Comparison of ENCODE assay signal across 15 mouse cellular contexts in the genomic region with DNA sequence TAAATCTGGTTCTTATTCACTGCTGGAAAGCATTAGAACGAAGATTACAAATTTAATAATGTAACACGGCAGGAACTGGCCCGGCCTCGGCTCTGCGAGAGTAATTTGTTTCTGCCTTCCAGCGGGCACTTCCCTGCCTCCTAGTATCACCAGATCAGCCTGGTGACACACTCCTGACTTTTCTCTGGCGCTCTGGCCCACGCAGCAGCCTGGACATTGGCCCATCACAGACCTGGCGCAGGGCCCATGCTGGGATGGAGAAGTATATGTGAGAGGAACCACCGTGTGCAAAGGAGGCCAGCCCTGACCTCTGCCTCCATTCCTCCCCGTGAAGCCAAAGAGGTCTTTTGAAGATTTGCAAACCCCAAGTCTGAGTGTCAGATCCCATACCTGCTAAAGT. TPM values are rescaled to one million over a fixed set of nuclear protein-coding genes. Genes with fewer than 3 reads are reported as not detected.
DNase-seq lines count a peak whose midpoint lies in the region; ATAC-seq lines count a peak whose summit lies in the region.
"Had no signal": no experiment of that assay in that cellular context is flagged by ENCODE, and none has a peak within 500 bp of the region (broad histone marks: within the 10 kb centered on the region; RNA-seq: fewer than 3 reads in every experiment).

No protein-coding gene starts in this region.

- ATAC-seq in megakaryocyte-erythroid progenitor cell, adult 5-6 weeks (replicated peaks; ENCODE audit: low FRiP score, low TSS enrichment, poor library complexity, severe bottlenecking) = no peak

- DNase-seq in left cerebral cortex, postnatal 4 days = peak; percentile 39
- DNase-seq in left cerebral cortex, postnatal 14 days (ENCODE audit: low spot score in 2 of 2) = no peak
- DNase-seq in adrenal gland, adult 2 months = peak; percentile 92
- DNase-seq in adrenal gland, postnatal 4 days (ENCODE audit: low spot score in 2 of 2) = peak; percentile 25 to 40
- DNase-seq in cerebellum, postnatal 36 days = peak; percentile 79
- no peak for DNase-seq in right cerebral cortex, adult 18-20 months
- DNase-seq: gastrocnemius, postnatal 36 days; liver, embryonic 13.5 days; thymus, postnatal 4 days had no signal

- intact Hi-C loops in left cerebral cortex, postnatal 4 days (cut with DNase I) = no loop called here
- intact Hi-C loops in left cerebral cortex, postnatal 14 days (cut with DNase I) = no loop called here

RNA-seq across cellular contexts. Expression of a gene that starts 15.0 kb away (rescaled TPM):
- total RNA-seq in left cerebral cortex, postnatal 4 days (2021) = 10 to 100 TPM; 69.5 to 72.9 TPM
- 100 to 1,000 TPM; 111 to 125 TPM for total RNA-seq in left cerebral cortex, postnatal 14 days (2021)
- total RNA-seq in adrenal gland, adult 2 months (2021) = 100 to 1,000 TPM in 1 of 2 experiments, 10 to 100 TPM in 1; 89.5 to 154 TPM
- polyA plus RNA-seq in adrenal gland, adult 2 months (2012; rRNA removed) = 36.4 and 60.2 TPM in 2 replicates
- total RNA-seq in adrenal gland, postnatal 4 days (2021) = 100 to 1,000 TPM; 101 to 103 TPM
- not detected in 2 replicates for total RNA-seq in megakaryocyte-erythroid progenitor cell, adult 5-6 weeks (2014; fragmentation: Nextera tagmentation)
- not detected in 2 replicates for total RNA-seq in megakaryocyte-erythroid progenitor cell, adult 5-6 weeks (2017)

RNA-seq across cellular contexts. Expression of a gene that starts 50.0 kb away (rescaled TPM):
- not detected for total RNA-seq in left cerebral cortex, postnatal 4 days (2021)
- not detected for total RNA-seq in left cerebral cortex, postnatal 14 days (2021)
- total RNA-seq in adrenal gland, adult 2 months (2021) = not detected
- polyA plus RNA-seq in adrenal gland, adult 2 months (2012; rRNA removed) = 0.19 TPM in 1 of 2 replicates, not detected in the other
- total RNA-seq in adrenal gland, postnatal 4 days (2021) = not detected
- total RNA-seq in megakaryocyte-erythroid progenitor cell, adult 5-6 weeks (2014; fragmentation: Nextera tagmentation) = not detected in 2 replicates
- total RNA-seq in megakaryocyte-erythroid progenitor cell, adult 5-6 weeks (2017) = not detected in 2 replicates
- total RNA-seq: gastrocnemius, postnatal 36 days; layer of hippocampus, postnatal 10 days had no signal
- polyA plus RNA-seq: forebrain, embryonic 11.5 days; kidney, embryonic 15.5 days; liver, embryonic 13.5 days; midbrain, embryonic 10.5 days; stomach, embryonic 14.5 days had no signal

Comparison
In these comparisons a context has a peak if more than half of its experiments do, and no peak if none do; other contexts are left out.
1. DNase-seq: peak in left cerebral cortex, postnatal 4 days (single experiment), adrenal gland, adult 2 months (single experiment), adrenal gland, postnatal 4 days (2 of 2) and cerebellum, postnatal 36 days (2 of 2); none in left cerebral cortex, postnatal 14 days (0 of 2) and right cerebral cortex, adult 18-20 months (single experiment).
2. RNA of a gene that starts 15.0 kb away (total RNA-seq): 89.5 to 154 TPM in adrenal gland, adult 2 months, 111 to 125 TPM in left cerebral cortex, postnatal 14 days, 101 to 103 TPM in adrenal gland, postnatal 4 days and 69.5 to 72.9 TPM in left cerebral cortex, postnatal 4 days; not detected in megakaryocyte-erythroid progenitor cell, adult 5-6 weeks; every median in the first group is over 10 times any median in the second.